Mouse (Mus musculus) splenic B cell, adult 2 months (primary cell): ENCODE results near the gene Naa16.

Experiments
- DNase-seq: peaks from one replicate; pipeline ENCODE4 v3.0.0-alpha.2; 2011; ENCODE audit warnings: low read depth, low spot score
- H3K27me3 ChIP-seq: 2 replicates; pipeline ENCODE4 v1.6.1; 2012; ENCODE audit warnings: mild to moderate bottlenecking, low read length, moderate library complexity, mixed read lengths; ENCODE audit not compliant: control insufficient read depth, poor library complexity, insufficient read depth, severe bottlenecking
- H3K36me3 ChIP-seq: 2 replicates; pipeline ENCODE4 v1.6.1; 2012; ENCODE audit warnings: mild to moderate bottlenecking, low read length, moderate library complexity, mixed read lengths; ENCODE audit not compliant: control insufficient read depth, poor library complexity, insufficient read depth, severe bottlenecking

Gene Naa16

GRCm38 (mm10) chr14:79296201-79296600 lies 94.4 kb downstream of the Naa16 start:
- no peak for DNase-seq
- Histone ChIP-seq H3K36me3 (no peaks in the 10 kb centered on the region), H3K27me3 (no peaks in the 10 kb centered on the region)

GRCm38 (mm10) chr14:79295579-79295978 lies 95.0 kb downstream of the Naa16 start:
- DNase-seq, result peak; percentile 47
- H3K27me3 ChIP-seq, result no peaks in the 10 kb centered on the region
- no peaks in the 10 kb centered on the region for H3K36me3 ChIP-seq

GRCm38 (mm10) chr14:79294950-79295349 lies 95.6 kb downstream of the Naa16 start:
- no peak for DNase-seq
- Histone ChIP-seq H3K36me3 (no peaks in the 10 kb centered on the region), H3K27me3 (no peaks in the 10 kb centered on the region)

- H3K36me3 ChIP-seq, result no peaks in the 10 kb centered on the region
- DNase-seq, result peak; percentile 31
- no peaks in the 10 kb centered on the region; the same call in 1 of the 2 replicates for H3K27me3 ChIP-seq
Measured at GRCm38 (mm10) chr14:79294051-79294814, 96.3 kb downstream of the Naa16 start.

GRCm38 (mm10) chr14:79293119-79293780 lies 97.3 kb downstream of the Naa16 start:
- no peaks in the 10 kb centered on the region for H3K36me3 ChIP-seq
- no peaks in the 10 kb centered on the region; the same call in 1 of the 2 replicates for H3K27me3 ChIP-seq
- DNase-seq, result peak; percentile 70

- DNase-seq, result no peak
- Histone ChIP-seq H3K27me3 (no peaks in the 10 kb centered on the region; the same call in 1 of the 2 replicates), H3K36me3 (no peaks in the 10 kb centered on the region)
Measured at GRCm38 (mm10) chr14:79291629-79292028, 98.9 kb downstream of the Naa16 start.

GRCm38 (mm10) chr14:79290683-79291425 lies 99.7 kb downstream of the Naa16 start:
- no peaks in the 10 kb centered on the region; the same call in 1 of the 2 replicates for H3K27me3 ChIP-seq
- DNase-seq, result no peak

GRCm38 (mm10) chr14:79289909-79290308 lies 100.7 kb downstream of the Naa16 start:
- Histone ChIP-seq H3K36me3 (no peaks in the 10 kb centered on the region), H3K27me3 (no peaks in the 10 kb centered on the region; the same call in 1 of the 2 replicates)
- DNase-seq, result no peak

More at GRCm38 (mm10) chr14:79290683-79291425, 99.7 kb downstream of the Naa16 start:
- no peaks in the 10 kb centered on the region for H3K36me3 ChIP-seq

- Histone ChIP-seq H3K27me3 (no peaks in the 10 kb centered on the region; the same call in 1 of the 2 replicates), H3K36me3 (no peaks in the 10 kb centered on the region)
- peak; percentile 79 for DNase-seq
Measured at GRCm38 (mm10) chr14:79288280-79288679, 102.3 kb downstream of the Naa16 start.

GRCm38 (mm10) chr14:79287251-79287863 lies 103.2 kb downstream of the Naa16 start:
- no peaks in the 10 kb centered on the region; the same call in 1 of the 2 replicates for H3K27me3 ChIP-seq
- DNase-seq, result no peak
- no peaks in the 10 kb centered on the region for H3K36me3 ChIP-seq

GRCm38 (mm10) chr14:79285549-79285948 lies 105.0 kb downstream of the Naa16 start:
- Histone ChIP-seq H3K36me3 (no peaks in the 10 kb centered on the region), H3K27me3 (no peaks in the 10 kb centered on the region; the same call in 1 of the 2 replicates)
- DNase-seq, result no peak

GRCm38 (mm10) chr14:79284616-79285015 lies 106.0 kb downstream of the Naa16 start:
- Histone ChIP-seq H3K27me3 (no peaks in the 10 kb centered on the region), H3K36me3 (no peaks in the 10 kb centered on the region)
- no peak for DNase-seq

GRCm38 (mm10) chr14:79283952-79284351 lies 106.6 kb downstream of the Naa16 start:
- DNase-seq, result no peak
- no peaks in the 10 kb centered on the region for H3K27me3 ChIP-seq
- no peaks in the 10 kb centered on the region for H3K36me3 ChIP-seq

- Histone ChIP-seq H3K36me3 (no peaks in the 10 kb centered on the region), H3K27me3 (no peaks in the 10 kb centered on the region)
- no peak for DNase-seq
Measured at GRCm38 (mm10) chr14:79281894-79282553, 108.6 kb downstream of the Naa16 start.
